Comparison of ENCODE assay signal across 7 mouse cellular contexts in the genomic region with DNA sequence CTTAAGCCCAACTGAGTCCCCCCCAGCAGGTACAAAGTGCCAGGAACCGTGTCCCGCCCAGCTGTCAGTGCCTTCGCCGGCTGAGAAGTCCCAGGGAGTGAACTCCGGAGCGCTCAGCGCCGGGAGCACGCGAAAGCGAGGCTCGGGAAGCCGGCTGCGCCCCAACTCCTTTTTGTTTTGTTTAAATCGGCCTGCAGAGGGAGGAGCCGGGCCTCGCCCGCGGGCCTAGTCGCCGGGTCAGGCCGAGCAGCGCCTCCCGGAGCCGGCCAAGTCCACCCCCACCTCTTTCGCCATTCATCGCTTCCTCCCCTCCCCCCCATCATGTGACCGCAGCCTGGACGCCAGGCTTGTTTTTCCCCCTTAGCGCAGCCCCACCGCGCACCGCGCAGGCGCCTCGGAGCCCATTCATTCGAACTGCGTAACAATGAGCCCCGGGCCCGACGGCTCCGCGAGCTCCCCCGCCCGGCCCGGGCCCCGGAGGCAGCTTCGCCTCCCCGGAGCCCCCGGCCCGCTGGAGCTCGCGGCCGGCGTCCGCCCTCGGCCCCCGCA. TPM values are rescaled to one million over a fixed set of nuclear protein-coding genes. Genes with fewer than 3 reads are reported as not detected.
DNase-seq lines count a peak whose midpoint lies in the region; ATAC-seq lines count a peak whose summit lies in the region.

No protein-coding gene starts in this region.

- WGBS in intestine, embryonic 16.5 days: 0% methylated on average over 52 of the region's 58 CpGs
- under 1% methylated on average over 53 of the region's 58 CpGs for WGBS in midbrain, embryonic 11.5 days

- intact Hi-C loops in left cerebral cortex, postnatal 36 days (cut with DNase I): no loop called here

- H3K9ac ChIP-seq in intestine, embryonic 16.5 days (ENCODE audit: low read depth, low read length): peak overlapping the region; percentile 96
- peak overlapping the region; percentile 84 for H3K9ac ChIP-seq in midbrain, embryonic 11.5 days (ENCODE audit: low read length)

- ATAC-seq in intestine, embryonic 16.5 days: peak; percentile 73
- peak; percentile 85 for ATAC-seq in midbrain, embryonic 11.5 days (ENCODE audit: low FRiP score)

- peak overlapping the region; percentile 84 for H3K4me3 ChIP-seq in intestine, embryonic 16.5 days (ENCODE audit: low read length)
- H3K4me3 ChIP-seq in midbrain, embryonic 11.5 days (ENCODE audit: low read depth, low read length): peak overlapping the region; percentile 92

- no peaks in the 10 kb centered on the region for H3K27me3 ChIP-seq in intestine, embryonic 16.5 days (replicated peaks; ENCODE audit: control insufficient read depth, insufficient read depth, low read length)
- H3K27me3 ChIP-seq in midbrain, embryonic 11.5 days (ENCODE audit: control insufficient read depth, insufficient read depth, low read length): no peaks in the 10 kb centered on the region

- H3K27ac ChIP-seq in intestine, embryonic 16.5 days (ENCODE audit: low read length): peak overlapping the region; percentile 99
- H3K27ac ChIP-seq in midbrain, embryonic 11.5 days (ENCODE audit: low read depth, low read length): peak overlapping the region; percentile 98

- peak; percentile 89 for DNase-seq in adrenal gland, adult 8-10 months
- DNase-seq in embryo, embryonic 9.5 days (ENCODE audit: extremely low spot score): peak; percentile 95
- DNase-seq in gastrocnemius, postnatal 4 days (ENCODE audit: low spot score in 2 of 2): peak; percentile 90 to 94
- peak; percentile 90 for DNase-seq in left cerebral cortex, postnatal 36 days (ENCODE audit: low spot score in 2 of 2)
- peak; percentile 98 for DNase-seq in midbrain, embryonic 11.5 days (ENCODE audit: low spot score, missing footprints)
- peak; percentile 94 for DNase-seq in skeletal muscle tissue, adult 2 months (ENCODE audit: low read depth, low spot score)

- no peaks in the 10 kb centered on the region for H3K4me1 ChIP-seq in intestine, embryonic 16.5 days (ENCODE audit: control insufficient read depth, insufficient read depth, low read length)
- H3K4me1 ChIP-seq in midbrain, embryonic 11.5 days (ENCODE audit: control insufficient read depth, insufficient read depth, low read length): peaks cover 4% of the 10 kb centered on the region; the same call in 1 of the 2 replicates

- no peaks in the 10 kb centered on the region for H3K36me3 ChIP-seq in intestine, embryonic 16.5 days (ENCODE audit: control insufficient read depth, insufficient read depth, low read length)
- no peaks in the 10 kb centered on the region for H3K36me3 ChIP-seq in midbrain, embryonic 11.5 days (ENCODE audit: control insufficient read depth, insufficient read depth, low read length)

- H3K4me2 ChIP-seq in intestine, embryonic 16.5 days (ENCODE audit: low read depth, low read length): peak overlapping the region; percentile 70
- peak overlapping the region; percentile 52 for H3K4me2 ChIP-seq in midbrain, embryonic 11.5 days

- H3K9me3 ChIP-seq in intestine, embryonic 16.5 days (ENCODE audit: control insufficient read depth, low read length): no peaks in the 10 kb centered on the region
- H3K9me3 ChIP-seq in midbrain, embryonic 11.5 days (ENCODE audit: control insufficient read depth, low read length): no peaks in the 10 kb centered on the region

RNA-seq across cellular contexts. Expression of a gene that starts 1.1 kb away (rescaled TPM):
- total RNA-seq in adrenal gland, adult 8-10 months (2022): 100 to 1,000 TPM in 1 of 4 experiments, 10 to 100 TPM in 3; 84.3 to 114 (median 91.1) TPM
- total RNA-seq in gastrocnemius, postnatal 4 days (2021): 10 to 100 TPM; 69.3 to 72.5 TPM
- polyA plus RNA-seq in intestine, embryonic 16.5 days (2015; fragmentation: Nextera tagmentation; extraction: Ambion mirVana): 82.1 and 82.8 TPM in 2 replicates
- 10 to 100 TPM; 19.5 to 24.6 TPM for total RNA-seq in left cerebral cortex, postnatal 36 days (2021)
- polyA plus RNA-seq in midbrain, embryonic 11.5 days (2014; fragmentation: Nextera tagmentation; extraction: Ambion mirVana): 88.8 and 96.0 TPM in 2 replicates

Comparison
In these comparisons a context has a peak if more than half of its experiments do, and no peak if none do; other contexts are left out.
1. Peak in every context shown above with its lines: DNase-seq, ATAC-seq, H3K4me3 ChIP-seq and H3K27ac ChIP-seq.